Mouse (Mus musculus) heart, adult 10 weeks (tissue): ENCODE results near the gene Fam19a1. TPM values are rescaled to one million over a fixed set of nuclear protein-coding genes. Genes with fewer than 3 reads are reported as not detected.

Source experiments
- polyA plus RNA-seq: library from polyadenylated mRNA; stranded (reverse); fragments of 350-450 nt; fragmentation: Illumina TruSeq; extraction: RNeasy Lipid Tissue Mini Kit (QIAGEN cat#74804); gene quantifications from one replicate; pipeline ENCODE4 v1.2.3, GENCODE M21; 2014; ENCODE audit warnings: low read depth, low replicate concordance

Gene Fam19a1
- not detected for polyA plus RNA-seq

GRCm38 (mm10) chr6:96112854-96113253 is at the start of gene Fam19a1:
Gene Fam19a1 (plus strand): TSS chr6:96113154.

GRCm38 (mm10) chr6:96165818-96166379 is 52.9 kb downstream of the Fam19a1 start, which contains the start of gene 1700123L14Rik:
Gene 1700123L14Rik (minus strand): TSS chr6:96166243.

Other genes with a start within 250 kb of the Fam19a1 start
- gene 1700123L14Rik, start 53.1 kb downstream of the Fam19a1 start, polyA plus RNA-seq = not detected